Mouse (Mus musculus) small intestine, adult 2 months (tissue): ENCODE results near the gene Susd4.

Source experiments
- CTCF ChIP-seq: fragments of 200-500 bp; IDR thresholded peaks from 2 replicates; pipeline ENCODE4 v1.5.1; 2012; ENCODE audit warnings: low read depth, mild to moderate bottlenecking, control low read depth, inconsistent platforms, low read length, moderate library complexity, mixed read lengths; ENCODE audit not compliant: insufficient replicate concordance, insufficient read length; ENCODE audit errors: extremely low read depth
- POLR2A ChIP-seq: fragments of 200-500 bp; IDR thresholded peaks from 2 replicates; pipeline ENCODE4 v1.6.1; 2012; ENCODE audit warnings: low read depth, mild to moderate bottlenecking, control low read depth, inconsistent platforms, low read length, moderate library complexity

GRCm38 (mm10) chr1:182802891-182803290 is 39.2 kb downstream of the Susd4 start:
- TF ChIP-seq CTCF (no peak), POLR2A (no peak)
